Mouse (Mus musculus) testis, postnatal 14 days (tissue): ENCODE data around the gene Nomo1.

Experiments used
- DNase-seq: peaks from one replicate; pipeline ENCODE4 v3.0.0; 2021; ENCODE audit warnings: low spot score

Nomo1 gene

DNA sequence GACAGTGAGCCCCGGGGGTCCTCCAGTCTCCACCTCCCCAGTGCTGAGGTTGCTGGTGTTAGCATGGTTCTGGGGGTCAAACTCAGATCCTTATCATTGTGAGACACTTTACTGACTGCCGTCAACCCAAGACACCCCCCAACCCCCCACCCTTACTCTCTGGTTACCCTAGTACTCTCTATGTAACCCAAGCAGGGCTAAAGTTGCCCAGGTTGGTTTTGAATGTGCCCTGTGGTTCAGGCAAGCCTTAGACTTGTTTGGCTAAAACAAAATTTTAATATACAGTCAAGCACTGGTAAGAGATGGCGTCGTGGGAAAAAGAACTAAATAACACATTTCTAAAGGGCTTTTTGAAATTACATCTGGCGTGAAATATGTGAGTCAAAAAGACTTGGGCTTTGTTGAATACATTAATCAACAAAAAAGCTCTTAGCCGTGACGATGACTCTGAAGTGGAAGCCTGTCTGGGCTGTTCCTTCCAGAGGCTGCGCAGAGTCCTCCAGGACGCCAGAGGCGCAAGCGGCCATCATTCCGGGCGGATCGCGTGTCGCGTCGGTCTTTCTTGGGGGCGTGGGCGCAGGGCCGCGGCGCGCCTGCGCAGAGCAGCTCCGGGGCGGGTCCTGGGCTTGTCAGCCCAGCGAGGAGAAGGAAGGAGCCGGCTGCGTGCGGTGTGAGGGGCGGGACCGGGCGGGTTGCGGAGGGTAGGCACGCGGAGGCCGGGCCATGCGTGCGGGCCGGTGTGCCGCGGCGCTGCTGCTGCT is at the start of gene Nomo1:
Gene Nomo1, plus strand, starts transcription at position 590 of the 761 bp plus-strand sequence.
- DNase-seq, result peak; percentile 94

GRCm38 (mm10) chr7:45986893-45987292 is 46.6 kb upstream of the Nomo1 start:
- peak; percentile 80 for DNase-seq

DNA sequence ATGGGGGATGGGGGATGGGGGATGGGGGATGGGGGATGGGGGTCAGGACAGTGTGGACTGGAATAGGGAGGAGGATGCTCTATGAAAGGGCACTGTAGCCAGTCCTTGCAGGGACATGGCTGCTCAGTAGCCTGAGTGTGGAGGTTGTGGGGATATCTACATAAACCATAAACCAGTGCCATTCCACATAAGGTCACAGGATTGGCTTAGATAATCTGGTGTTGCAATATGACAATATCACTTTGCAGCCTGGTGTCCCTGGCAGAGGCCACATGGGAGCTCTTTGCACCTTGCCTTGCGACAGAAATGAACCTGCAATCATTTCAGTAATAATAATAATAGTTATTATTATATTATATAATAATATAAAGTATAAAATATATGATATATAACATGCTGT is 45.2 kb upstream of the Nomo1 start:
- DNase-seq, result no peak

GRCm38 (mm10) chr7:45992470-45992869 is 41.0 kb upstream of the Nomo1 start:
- DNase-seq, result no peak

DNA sequence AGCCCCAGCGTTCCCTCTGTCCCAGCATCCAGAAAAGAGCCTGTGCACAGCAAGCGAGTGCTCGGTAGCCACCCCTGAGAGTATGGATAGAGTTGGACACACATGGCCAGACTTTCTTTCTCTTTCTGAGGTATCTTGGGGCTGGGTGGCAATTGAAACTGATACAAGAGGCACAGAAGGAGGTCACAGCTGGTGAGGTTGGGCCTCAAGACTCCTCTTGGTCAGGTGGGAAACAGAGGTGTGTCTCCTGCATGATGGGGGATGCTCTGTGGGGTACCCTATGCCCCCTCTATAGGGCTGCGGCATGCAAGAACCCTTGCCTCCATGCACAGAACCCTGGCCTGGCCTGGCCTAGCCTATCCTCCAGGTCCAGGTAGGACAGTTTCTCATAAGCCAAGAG is 32.9 kb upstream of the Nomo1 start:
- DNase-seq, result no peak

DNA sequence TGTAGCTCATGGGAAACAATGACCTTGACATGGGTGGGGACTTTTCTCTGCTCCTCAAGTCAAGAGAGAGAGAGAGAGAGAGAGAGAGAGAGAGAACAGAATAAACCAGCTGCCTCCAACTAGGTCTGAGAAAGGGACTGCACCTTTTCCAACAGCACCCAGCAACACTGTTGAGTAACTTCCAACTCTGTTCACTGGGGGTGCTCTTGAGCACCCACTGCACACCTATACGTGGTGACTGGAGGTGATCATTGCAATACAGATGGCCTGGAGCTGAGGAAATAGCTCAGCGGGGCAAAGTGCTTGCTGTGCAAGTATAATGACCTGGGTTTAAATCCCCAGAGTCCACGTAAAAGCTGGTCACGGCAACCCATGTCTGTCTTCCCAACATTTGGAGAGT is 30.8 kb upstream of the Nomo1 start:
- DNase-seq, result no peak

DNA sequence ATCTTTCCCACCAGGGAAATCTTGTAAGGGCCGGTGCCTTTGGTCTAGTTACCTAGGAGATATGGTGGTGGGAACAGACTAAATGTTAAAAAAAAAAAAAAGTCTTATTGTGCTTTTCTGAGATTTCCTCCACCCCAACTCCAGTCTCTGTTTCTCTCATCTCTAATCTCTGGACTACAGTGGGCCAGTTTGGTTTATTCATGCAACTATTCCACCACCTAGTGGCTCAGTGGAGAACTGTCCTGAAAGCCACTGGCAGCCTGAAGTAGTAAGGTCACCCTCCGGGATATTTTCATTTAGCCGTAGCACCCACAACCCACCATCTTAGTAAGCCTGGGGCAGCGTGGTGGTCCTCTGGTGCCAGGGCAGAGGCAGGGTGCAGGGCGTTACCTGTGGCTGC is 23.9 kb upstream of the Nomo1 start:
- no peak for DNase-seq

DNA sequence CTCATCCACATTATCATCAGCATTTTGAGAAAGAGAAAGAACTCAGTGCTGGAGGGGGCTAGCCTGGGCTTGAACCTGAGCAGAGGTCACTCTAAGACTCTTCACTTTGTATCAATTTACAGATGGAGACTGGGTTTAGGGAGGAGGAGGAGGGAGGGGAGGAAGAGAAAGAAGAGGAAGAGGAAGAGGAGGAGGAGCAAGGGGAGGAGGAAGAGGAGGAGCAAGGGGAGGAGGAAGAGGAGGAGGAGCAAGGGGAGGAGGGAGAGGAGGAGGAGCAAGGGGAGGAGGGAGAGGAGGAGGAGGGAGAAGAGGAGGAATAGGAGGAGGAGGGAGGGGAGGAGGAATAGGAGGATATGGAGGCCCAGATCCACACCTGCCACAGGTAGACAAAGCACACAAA is 21.4 kb upstream of the Nomo1 start:
- no peak for DNase-seq

DNA sequence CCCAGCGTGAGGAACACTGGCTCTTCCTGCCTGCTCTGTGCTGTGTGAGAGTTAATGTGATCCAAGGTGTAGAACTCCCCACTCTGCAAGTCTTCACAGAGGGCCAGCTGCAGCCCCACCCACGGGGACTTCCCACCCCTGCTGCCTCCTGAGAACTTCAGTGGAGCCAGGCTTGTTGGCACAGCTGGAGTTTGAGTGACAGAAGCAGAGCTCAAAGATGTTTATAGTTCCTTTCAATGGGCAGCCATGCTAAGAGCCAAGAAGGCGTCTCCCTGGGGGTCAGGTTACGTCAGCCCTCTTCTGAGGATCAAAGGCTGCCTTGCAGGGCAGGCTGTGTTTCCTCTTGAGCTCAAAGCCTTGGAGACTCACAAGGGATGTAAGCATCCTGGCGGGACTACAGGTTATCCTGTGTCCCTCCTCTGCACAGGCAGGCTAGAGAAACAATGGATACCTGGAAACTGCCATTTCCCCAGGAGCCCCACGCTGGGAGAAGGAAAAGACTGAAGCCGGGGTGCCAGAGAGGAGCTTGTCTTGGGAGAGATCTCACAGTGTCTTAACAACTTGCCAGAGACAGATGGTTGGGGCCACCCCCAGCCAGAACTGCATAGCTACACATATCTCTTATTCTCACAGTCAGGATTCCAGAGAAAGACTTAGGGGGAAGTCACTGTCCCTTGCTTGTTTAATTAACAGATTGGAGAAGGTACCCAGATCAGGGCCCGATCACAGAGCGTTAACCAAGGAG is 20.1 kb upstream of the Nomo1 start:
- DNase-seq, result peak; percentile 22

DNA sequence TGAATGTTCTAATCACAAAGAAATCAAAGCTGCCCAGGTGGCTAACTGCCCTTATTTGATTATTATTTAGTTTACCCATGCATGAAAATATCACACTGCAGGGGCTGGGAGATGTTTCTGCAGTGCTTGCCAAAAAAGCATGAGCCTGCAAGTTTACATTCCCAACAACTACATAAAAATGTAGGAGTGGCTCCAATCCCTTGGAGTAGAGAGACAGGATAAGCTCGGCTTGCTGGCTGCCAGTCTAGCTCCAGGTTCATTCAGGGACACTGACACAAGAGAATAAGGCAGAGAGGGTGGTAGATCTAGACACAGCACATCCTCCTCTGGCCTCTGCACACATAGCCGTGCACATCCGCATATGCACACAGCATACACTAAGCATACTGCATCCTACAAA is 13.9 kb upstream of the Nomo1 start:
- DNase-seq, result no peak

- DNase-seq, result no peak
Observed at GRCm38 (mm10) chr7:46021951-46022350, 11.5 kb upstream of the Nomo1 start.

GRCm38 (mm10) chr7:46025436-46025835 is 8.1 kb upstream of the Nomo1 start:
- DNase-seq, result no peak

GRCm38 (mm10) chr7:46028681-46029080 is 4.8 kb upstream of the Nomo1 start:
- DNase-seq, result no peak

DNA sequence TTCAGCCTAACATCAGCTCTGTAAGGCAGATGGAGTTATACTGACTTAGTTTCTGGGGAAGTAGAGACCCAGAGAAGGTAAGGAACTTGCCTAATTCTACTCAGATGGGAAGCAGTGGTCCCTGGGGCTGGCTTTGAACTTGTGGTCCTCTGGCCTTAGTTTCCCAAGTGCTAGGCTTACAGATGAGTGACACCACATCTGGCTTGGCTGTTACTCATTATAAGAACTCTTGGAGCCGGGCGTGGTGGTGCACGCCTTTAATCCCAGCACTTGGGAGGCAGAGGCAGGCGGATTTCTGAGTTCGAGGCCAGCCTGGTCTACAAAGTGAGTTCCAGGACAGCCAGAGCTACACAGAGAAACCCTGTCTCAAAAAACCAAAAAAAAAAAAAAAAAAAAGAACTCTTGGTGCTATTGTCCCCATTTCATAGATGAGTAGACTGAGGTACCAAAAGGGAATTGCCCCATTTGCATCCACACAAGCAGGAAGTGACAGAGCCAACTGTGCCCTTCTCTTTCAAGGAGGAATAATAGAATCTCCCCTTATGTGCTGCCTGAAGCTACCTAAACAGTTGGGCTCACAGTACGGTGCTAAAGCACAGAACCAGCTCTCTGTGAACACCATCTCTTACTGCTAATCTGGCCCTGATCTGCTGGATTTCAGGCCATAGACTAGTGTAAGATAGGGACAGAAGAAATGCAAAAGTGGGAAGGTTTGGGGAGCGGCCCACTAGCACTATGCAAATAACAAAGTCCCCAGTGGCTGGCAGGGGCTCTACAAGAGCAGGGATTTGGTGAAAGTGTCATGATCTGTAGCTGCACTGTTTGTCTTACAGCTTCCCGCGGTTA is 4.0 kb upstream of the Nomo1 start:
- DNase-seq, result no peak

DNA sequence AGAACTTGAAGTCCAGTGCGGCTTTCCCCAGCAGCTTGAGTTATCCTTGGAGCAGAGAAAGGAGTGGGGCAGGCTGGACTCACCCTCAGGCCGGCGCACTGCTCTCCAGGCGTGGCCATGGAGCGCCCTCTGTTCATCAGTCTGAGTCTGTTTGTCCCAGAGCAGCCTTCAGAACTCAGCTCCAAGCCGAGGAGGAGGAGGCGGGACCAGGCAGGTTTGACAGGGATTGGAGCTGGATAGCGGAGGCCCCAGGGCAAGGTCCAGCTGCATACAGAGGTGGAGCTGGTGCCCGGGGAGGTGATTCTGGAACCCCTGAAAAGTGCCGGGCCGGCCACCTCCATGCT is 3.4 kb upstream of the Nomo1 start, which contains the start of gene Abcc6:
Gene Abcc6, minus strand, starts transcription at position 158 of the 344 bp plus-strand sequence.
- DNase-seq, result no peak

DNA sequence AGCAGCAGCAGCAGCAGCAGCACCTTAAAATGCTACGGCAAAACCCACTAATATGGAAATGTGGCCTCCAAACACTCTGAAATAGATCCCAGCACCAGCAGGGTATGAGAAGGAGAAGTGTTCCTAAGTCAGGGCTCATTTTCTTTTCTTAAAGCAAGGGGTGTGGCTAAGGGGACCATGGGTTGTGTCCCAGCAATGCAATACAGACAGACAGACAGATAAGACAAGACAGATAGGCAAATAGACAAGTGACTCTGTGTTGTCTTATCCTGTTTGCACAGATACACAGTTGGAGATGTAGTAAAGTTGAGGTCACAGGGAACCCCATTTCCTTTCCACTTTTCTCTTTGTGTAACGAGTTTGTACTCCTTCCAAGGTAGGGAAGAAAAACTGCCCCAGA is 2.4 kb upstream of the Nomo1 start:
- DNase-seq, result no peak

GRCm38 (mm10) chr7:46033870-46034337 is 406 bp downstream of the Nomo1 start:
- no peak for DNase-seq

DNA sequence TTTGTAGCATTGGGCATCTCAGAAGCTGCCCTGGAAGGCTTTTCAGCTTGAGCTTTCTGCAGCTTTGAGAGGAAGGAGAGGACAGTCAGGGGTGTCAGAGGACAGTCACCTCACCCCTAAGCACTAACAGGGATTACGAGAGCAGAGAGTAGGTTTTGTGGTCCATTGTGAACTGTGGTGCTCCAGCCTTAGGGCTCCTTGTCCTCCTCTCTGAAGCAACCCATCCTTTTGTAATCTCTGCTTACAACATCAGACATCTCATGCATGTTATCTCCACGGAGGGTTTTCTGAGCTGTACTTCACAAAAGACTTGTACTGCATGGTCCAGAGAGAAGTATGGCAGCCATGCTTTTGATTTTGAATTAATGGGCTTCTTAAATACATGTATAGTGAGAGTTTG is 1.5 kb downstream of the Nomo1 start:
- no peak for DNase-seq

- no peak for DNase-seq
Observed at GRCm38 (mm10) chr7:46035468-46035867, 2.0 kb downstream of the Nomo1 start.

- DNase-seq, result no peak
Observed at GRCm38 (mm10) chr7:46037433-46037832, 3.9 kb downstream of the Nomo1 start.

DNA sequence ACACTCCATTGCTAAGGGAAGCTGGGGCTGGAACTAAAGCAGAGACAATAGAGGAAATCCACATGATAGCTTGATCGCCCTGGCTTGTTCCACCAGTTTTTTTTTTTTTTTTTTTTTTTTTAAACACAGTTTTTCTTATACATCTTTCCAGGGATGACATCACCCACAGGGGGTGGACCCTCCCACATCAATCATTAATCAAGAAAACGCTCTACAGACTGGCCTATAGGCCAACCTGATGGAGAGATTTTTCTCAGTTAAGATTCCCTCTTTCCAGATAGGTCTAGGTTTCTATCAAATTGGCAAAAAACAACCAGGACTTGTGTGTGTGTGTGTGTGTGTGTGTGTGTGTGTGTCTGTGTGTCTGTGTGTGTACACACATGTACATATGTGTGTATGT is 6.4 kb downstream of the Nomo1 start:
- no peak for DNase-seq

GRCm38 (mm10) chr7:46044106-46044505 is 10.6 kb downstream of the Nomo1 start:
- DNase-seq, result no peak

DNA sequence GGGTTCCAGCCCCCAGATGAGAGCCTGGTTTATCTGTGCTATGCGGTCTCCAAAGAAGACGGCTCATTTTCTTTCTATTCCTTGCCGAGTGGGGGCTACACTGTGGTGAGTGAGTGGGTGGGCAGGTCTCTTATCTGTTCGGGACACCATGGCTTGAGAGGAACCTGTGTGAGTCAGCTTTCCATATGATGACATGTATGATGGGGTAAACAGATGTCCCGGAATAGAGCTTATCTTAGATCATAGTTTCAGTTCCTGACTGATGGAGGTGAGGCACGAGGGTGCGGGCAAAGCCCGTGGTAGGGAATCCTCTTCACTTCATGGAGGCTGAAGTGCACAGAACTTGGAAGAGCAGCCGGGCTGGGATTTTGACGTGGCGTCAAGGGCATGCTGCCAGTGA is 12.4 kb downstream of the Nomo1 start:
- DNase-seq, result no peak
